Mouse (Mus musculus) erythroblast, embryonic 14.5 days (primary cell): Measurements from ENCODE around the gene Olfr263.

Source experiments
- GATA1 ChIP-seq: IDR thresholded peaks from 2 replicates; pipeline ENCODE4 v1.6.1; 2012; ENCODE audit warnings: low read length, inconsistent platforms, mixed read lengths
- TAL1 ChIP-seq: IDR thresholded peaks from 3 replicates; pipeline ENCODE4 v1.6.1; 2012; ENCODE audit warnings: low read length, inconsistent platforms, mixed read lengths

GRCm38 (mm10) chr13:21178364-21178763, 48.9 kb downstream of the Olfr263 start:
- TF ChIP-seq TAL1 (no peak), GATA1 (no peak)
